Mouse (Mus musculus): ENCODE measurements around the gene Nkx6-1.

Gene Nkx6-1

GRCm38 (mm10) chr5:101664945-101665615, at the start of gene Nkx6-1:
Nkx6-1 (minus strand) TSS chr5:101664996.
- DNase-seq (ENCODE audit: low spot score in 2 of 2): no peak

DNA sequence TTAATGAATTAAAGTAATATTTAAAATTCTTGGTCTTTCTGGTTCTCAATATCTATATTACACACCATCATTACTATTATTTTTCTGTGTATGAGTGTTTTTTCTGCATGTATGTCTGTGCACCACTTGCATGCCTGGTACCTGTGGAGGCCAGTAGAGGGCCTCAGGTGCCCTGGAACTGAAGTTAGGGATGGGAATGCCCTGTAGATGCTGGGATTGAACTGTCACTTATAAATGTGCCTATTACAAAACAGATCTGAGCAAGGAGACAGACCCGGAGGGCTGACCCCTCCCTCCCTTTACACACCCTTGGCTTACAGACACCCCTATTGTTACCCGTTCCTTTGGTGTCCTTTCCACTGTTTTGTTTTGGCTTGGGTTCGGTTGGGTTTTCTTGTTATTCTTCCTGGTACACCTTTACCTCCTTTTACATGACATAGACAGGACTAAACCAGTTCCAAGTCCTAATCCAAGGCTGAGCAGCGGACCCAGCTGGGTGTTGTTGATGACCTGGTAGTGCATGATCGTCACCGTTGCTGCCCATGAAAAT, 48.3 kb upstream of the Nkx6-1 start:
- no peak for DNase-seq (ENCODE audit: low spot score in 2 of 2)

DNA sequence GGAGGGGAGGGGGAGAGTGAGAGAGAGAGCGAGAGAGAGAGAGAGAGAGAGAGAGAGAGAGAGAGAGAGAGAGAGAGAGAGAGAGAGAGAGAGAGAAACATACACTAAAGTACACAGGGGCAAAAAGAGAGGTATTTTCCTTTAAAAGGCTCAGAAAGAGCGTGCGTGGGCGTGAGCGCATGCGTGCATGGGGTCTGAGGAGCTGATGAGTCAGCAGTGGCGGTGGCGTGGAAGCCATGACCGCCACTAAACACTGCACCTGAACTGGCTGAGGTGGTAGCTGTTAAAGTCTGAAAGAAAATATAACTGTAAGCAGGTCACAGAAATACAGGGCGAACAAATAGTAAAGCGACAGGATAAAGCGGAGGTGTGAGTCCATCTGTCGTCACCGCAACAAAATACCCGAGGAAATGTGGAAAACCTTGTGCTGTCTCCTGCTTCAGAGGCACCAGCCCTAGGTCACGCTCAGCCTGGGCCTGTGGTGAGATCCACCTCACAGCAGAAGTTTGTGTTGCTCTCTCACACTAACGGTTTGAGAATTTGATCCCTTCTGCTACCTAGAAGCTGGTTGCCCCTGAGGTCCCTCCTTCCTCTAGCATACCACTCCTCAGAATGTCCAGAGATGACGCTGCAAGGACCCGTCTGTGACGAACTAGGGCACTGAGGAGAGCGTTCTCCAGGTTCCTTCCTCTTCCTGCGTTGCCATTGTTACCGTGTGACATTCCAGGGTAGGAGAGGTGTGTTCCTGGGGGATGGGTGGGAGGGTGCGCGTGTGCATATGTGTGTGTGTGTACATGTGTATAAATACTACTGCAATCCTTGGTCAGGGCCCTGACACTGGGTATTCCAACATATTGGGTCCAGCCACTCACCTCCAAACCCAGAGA, 38.8 kb upstream of the Nkx6-1 start:
- DNase-seq (ENCODE audit: low spot score in 2 of 2): no peak

DNA sequence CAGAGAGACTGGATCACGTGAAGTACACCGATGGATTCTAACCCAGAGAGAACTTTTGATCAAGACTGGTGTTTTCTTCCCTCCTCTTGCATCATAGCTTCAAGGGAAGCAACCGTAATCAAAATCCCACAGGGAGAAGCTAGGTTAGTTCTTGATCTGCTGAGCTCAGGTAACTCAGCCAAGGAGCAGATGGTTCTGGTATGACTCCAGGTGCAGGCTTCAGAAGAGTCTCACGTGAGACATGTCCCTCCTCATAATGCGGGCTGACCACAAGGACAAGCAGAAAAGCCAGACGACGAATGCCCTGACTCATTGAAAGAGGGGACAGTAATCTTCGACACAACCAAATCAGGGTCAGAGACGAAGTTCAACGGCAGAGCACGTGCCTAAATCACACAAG, 37.8 kb upstream of the Nkx6-1 start:
- no peak for DNase-seq (ENCODE audit: low spot score in 2 of 2)

DNA sequence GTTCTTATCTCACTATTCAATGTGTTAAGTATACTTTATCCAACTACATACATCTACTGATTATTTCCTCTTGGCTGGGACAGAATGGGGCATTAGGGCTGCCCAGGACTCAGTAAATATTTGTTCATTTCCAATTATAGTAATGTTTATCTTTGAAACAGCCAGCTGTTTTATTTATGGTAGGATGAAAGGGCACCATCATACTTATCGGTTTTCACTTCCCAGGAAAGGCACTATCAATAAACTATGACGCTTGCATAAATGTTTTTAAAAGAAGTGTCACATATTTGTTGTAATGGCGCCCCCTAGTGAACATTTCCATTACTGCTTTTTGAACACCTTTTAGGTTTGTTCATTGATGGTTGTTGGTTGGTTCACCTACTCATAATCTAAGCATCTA, 35.8 kb upstream of the Nkx6-1 start:
- DNase-seq (ENCODE audit: low spot score in 2 of 2): no peak

DNA sequence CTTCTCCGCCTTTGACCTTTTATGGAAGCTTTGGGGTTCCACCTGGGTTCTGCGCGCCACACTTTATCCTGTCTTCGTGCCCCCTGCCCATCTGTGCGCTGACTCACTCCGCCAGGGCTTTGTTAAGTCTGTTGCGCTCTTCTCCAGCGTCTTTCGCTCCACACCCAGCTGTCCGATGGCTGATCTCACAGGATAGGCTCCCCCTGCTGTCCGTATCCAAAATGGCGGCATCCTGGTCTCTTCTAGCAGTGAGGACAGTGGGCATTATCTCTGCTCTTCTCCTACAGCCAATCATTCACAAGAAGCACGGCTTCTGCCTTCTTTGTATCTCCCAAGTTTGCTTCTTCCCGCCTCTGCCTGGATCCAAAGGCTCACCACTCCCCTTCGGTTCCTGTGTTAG, 23.8 kb upstream of the Nkx6-1 start:
- DNase-seq (ENCODE audit: low spot score in 2 of 2): no peak

DNA sequence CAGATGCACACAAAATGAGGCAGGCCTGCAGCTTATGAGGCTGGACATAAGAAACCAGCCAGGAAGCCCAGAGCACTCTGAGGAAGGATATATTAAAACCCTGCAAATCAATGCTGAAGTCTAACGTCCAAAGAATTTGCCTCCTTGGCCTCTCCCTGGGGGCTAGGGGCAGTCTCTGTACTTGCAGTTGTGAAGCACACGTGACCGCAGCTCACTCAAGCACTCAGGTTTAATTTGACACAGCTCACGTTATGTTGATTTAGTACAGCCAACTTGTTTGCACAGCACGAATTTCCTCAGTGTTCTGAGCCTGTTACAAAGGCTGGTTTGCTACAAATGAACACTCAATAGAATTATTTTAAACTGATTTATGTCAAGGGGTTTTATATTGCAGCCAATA, 18.5 kb upstream of the Nkx6-1 start:
- DNase-seq (ENCODE audit: low spot score in 2 of 2): no peak

DNA sequence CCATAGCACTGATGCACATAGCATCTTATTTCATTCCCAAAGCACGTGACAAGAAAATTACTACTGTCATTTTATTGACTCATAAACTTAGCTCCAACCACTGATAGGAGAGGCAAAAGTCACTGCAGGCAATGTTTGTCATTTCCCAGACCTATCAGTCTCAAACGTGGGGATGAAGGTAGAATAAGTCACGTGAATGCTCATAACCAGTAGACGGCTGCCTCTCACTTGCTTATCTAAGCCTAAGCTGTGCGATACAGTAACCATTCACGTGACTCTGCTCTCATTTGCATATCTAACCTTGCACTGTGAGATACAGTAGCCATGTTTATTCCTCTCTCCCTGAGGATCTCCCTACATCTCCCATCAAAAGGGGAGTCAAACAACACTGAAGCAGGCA, 15.5 kb upstream of the Nkx6-1 start:
- no peak for DNase-seq (ENCODE audit: low spot score in 2 of 2)

GRCm38 (mm10) chr5:101669381-101669780, 4.6 kb upstream of the Nkx6-1 start:
- no peak for DNase-seq (ENCODE audit: low spot score in 2 of 2)

DNA sequence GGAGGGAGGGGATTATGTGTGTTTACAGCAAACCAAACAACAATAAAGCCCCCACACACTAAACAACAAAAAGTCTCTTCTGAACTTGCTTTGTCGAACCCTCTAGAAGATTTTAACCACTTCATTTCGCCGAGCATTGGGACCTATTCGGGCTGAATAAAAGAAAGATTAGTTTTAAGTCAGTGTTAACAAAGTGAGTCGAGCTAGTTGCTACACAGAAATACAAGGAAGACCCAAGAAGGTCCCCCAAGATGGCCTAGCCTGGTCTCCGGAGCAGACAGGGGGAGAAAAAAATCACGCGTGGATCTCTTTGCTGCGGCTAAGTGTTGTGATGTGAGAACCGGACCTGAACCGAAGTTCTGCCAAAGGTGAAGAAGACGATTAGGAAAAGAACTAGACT, 3.7 kb upstream of the Nkx6-1 start:
- no peak for DNase-seq (ENCODE audit: low spot score in 2 of 2)

DNA sequence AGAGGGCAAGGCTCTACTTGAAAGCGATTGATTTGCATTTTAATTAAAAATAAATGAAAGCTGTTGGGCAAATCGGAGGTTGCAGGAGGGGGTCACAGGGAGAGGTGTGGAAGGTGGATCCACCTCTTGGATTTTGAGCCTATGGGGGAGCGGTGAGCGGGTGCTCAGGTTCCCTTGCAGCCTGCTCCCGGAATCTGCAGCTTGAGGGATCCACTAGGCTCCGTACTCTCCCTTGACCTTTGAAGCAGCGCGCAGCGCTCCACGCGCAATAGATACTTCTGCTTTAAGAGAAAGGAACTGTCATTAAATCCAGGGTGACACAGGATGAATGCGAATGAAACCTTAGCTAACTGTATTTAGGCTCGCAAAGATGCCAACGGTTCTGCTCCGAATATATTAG, 3.2 kb upstream of the Nkx6-1 start:
- DNase-seq (ENCODE audit: low spot score in 2 of 2): no peak

- DNase-seq (ENCODE audit: low spot score in 2 of 2): no peak
These were observed 2.6 kb upstream of the Nkx6-1 start for GRCm38 (mm10) chr5:101667263-101667990.

GRCm38 (mm10) chr5:101666713-101667112, 1.9 kb upstream of the Nkx6-1 start:
- no peak for DNase-seq (ENCODE audit: low spot score in 2 of 2)

- no peak for DNase-seq (ENCODE audit: low spot score in 2 of 2)
These were observed 1.3 kb upstream of the Nkx6-1 start for GRCm38 (mm10) chr5:101666091-101666490.

DNA sequence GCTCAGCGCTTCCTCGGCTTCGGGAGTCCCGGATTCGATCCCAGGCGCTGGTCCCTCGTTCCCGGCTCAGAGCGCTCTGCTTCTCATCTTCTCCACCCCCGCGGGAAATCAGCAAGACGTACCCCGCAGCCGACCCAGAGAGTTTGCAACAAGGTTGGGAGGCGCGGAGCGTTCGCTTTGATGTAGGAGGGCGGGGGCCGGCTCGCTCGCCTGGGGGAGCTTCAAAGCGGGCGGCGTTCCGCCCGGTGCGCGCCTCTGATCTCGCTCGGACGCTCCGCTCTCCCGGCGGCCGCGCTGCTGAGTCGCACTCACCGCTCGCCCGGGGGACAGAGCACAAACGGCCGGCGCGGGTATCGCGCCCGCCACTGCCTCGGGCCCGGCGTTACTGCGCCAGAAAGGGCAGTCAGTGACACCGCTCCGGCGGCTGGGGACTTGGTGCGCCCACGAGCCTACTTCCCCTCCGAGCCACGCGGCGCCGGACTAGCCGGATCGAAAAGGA, 324 bp downstream of the Nkx6-1 start:
- DNase-seq (ENCODE audit: low spot score in 2 of 2): no peak

GRCm38 (mm10) chr5:101663621-101664422, 974 bp downstream of the Nkx6-1 start:
- DNase-seq (ENCODE audit: low spot score in 2 of 2): no peak

DNA sequence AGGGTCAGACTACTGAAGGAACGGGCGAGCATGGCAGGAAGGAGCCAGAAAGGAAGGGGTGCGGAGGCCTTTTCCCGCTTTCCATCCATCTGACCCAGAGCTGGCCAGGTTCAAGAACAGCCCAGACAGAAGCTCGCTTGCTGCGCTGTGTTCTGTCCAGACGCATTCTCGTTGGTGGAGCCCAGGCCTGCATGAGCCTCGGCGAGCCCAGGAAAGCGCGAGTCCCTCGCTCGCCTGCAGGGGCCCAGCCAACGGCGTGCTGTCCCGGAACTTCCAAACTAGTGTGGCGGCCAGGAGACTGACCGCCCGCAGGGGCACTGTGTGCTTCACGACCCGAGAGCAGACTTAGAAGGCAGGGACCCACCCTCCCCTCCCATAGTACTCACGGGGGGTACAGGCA, 1.6 kb downstream of the Nkx6-1 start:
- no peak for DNase-seq (ENCODE audit: low spot score in 2 of 2)

- DNase-seq (ENCODE audit: low spot score in 2 of 2): no peak
These were observed 2.3 kb downstream of the Nkx6-1 start for GRCm38 (mm10) chr5:101662485-101662884.

DNA sequence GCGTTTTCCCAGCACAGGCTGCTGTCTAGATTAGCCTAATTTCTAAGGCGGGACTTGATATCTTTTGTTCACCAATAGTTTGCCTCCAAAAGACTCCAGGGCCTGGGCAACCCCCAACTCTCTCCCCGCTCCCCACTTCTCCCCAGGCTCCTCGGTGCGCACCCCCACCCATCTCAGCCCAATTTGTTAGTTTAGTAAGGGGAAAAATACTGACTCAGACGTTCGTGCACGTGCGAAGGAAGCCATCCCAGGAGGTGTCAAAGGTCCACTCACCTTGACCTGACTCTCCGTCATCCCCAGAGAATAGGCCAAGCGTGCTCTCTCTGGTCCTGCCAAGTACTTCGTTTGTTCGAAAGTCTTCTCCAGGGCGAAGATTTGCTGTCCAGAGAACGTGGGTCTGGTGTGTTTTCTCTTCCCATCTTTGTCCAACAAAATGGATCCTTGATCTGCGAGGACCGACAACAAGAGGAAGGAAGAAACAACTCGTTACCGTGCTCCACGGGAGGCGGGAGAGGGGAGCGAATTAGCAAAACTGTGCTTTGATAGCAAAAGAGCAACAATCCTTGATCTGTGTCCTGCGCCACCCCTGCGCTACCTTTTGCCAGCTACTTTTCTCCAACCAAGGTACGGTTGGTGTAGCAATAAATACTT, 3.1 kb downstream of the Nkx6-1 start:
- DNase-seq (ENCODE audit: low spot score in 2 of 2): peak in 1 of 2 experiments; percentile 5

- DNase-seq (ENCODE audit: low spot score in 2 of 2): no peak
These were observed 4.1 kb downstream of the Nkx6-1 start for GRCm38 (mm10) chr5:101660666-101661065.

Measured in frontal cortex, postnatal 10 days (tissue).